In genomic region chr8:122224650-122225022, GRCm38 (mm10) we compare ENCODE assay signal across 8 mouse cellular contexts. TPM values are rescaled to one million over a fixed set of nuclear protein-coding genes. Genes with fewer than 3 reads are reported as not detected.
DNase-seq lines count a peak whose midpoint lies in the region; ATAC-seq lines count a peak whose summit lies in the region.

No protein-coding gene starts in this region.

- peaks cover under 1% of the 10 kb centered on the region for H3K4me1 ChIP-seq in midbrain, embryonic 13.5 days (replicated peaks)
- H3K4me1 ChIP-seq in midbrain, embryonic 11.5 days (ENCODE audit: control insufficient read depth, insufficient read depth, low read length) = no peaks in the 10 kb centered on the region; the same call in 1 of the 2 replicates
- peaks cover 17% of the 10 kb centered on the region for H3K4me1 ChIP-seq in hindbrain, embryonic 15.5 days (replicated peaks)

- H3K9ac ChIP-seq in midbrain, embryonic 13.5 days (replicated peaks) = no peak overlapping the region
- no peak overlapping the region for H3K9ac ChIP-seq in midbrain, embryonic 11.5 days (ENCODE audit: low read length)
- H3K9ac ChIP-seq in hindbrain, embryonic 15.5 days = no peak overlapping the region

- no peaks in the 10 kb centered on the region for H3K9me3 ChIP-seq in midbrain, embryonic 13.5 days
- no peaks in the 10 kb centered on the region for H3K9me3 ChIP-seq in midbrain, embryonic 11.5 days (ENCODE audit: control insufficient read depth, low read length)
- no peaks in the 10 kb centered on the region for H3K9me3 ChIP-seq in hindbrain, embryonic 15.5 days

- H3K4me2 ChIP-seq in midbrain, embryonic 13.5 days (replicated peaks) = no peak overlapping the region
- H3K4me2 ChIP-seq in midbrain, embryonic 11.5 days = no peak overlapping the region
- H3K4me2 ChIP-seq in hindbrain, embryonic 15.5 days = no peak overlapping the region

- peak; percentile 49 for DNase-seq in embryo, embryonic 10 days (ENCODE audit: low spot score)
- no peak for DNase-seq in embryo, embryonic 9.5 days (ENCODE audit: extremely low spot score)
- DNase-seq in midbrain, embryonic 11.5 days (ENCODE audit: low spot score, missing footprints) = no peak
- peak; percentile 20 for DNase-seq in right cerebral cortex, postnatal 25 days
- DNase-seq in kidney, postnatal 14 days = no peak

- 0 out of 2 replicates have a peak, but pooled peaks have one; percentile 34 for ATAC-seq in midbrain, embryonic 13.5 days
- ATAC-seq in midbrain, embryonic 11.5 days (ENCODE audit: low FRiP score) = no peak
- peak; percentile 64; the same call in 1 of the 2 replicates for ATAC-seq in hindbrain, embryonic 15.5 days (ENCODE audit: low FRiP score, low read depth)
- ATAC-seq in granulocyte monocyte progenitor cell, adult 5-6 weeks (replicated peaks; ENCODE audit: poor library complexity, severe bottlenecking) = no peak

- peaks cover 23% of the 10 kb centered on the region for H3K27me3 ChIP-seq in midbrain, embryonic 13.5 days
- H3K27me3 ChIP-seq in midbrain, embryonic 11.5 days (ENCODE audit: control insufficient read depth, insufficient read depth, low read length) = peaks cover 10% of the 10 kb centered on the region
- H3K27me3 ChIP-seq in hindbrain, embryonic 15.5 days = peaks cover 18% of the 10 kb centered on the region

- WGBS in midbrain, embryonic 13.5 days = 60% methylated on average over 6 of the region's 6 CpGs
- 65% methylated on average over 6 of the region's 6 CpGs for WGBS in midbrain, embryonic 11.5 days
- 58% methylated on average over 6 of the region's 6 CpGs for WGBS in hindbrain, embryonic 15.5 days

- no peak overlapping the region for H3K27ac ChIP-seq in midbrain, embryonic 13.5 days
- H3K27ac ChIP-seq in midbrain, embryonic 11.5 days (ENCODE audit: low read depth, low read length) = no peak overlapping the region
- H3K27ac ChIP-seq in hindbrain, embryonic 15.5 days (replicated peaks) = peak overlapping the region; percentile 69

- H3K36me3 ChIP-seq in midbrain, embryonic 13.5 days = no peaks in the 10 kb centered on the region
- H3K36me3 ChIP-seq in midbrain, embryonic 11.5 days (ENCODE audit: control insufficient read depth, insufficient read depth, low read length) = no peaks in the 10 kb centered on the region
- no peaks in the 10 kb centered on the region for H3K36me3 ChIP-seq in hindbrain, embryonic 15.5 days

- H3K4me3 ChIP-seq in midbrain, embryonic 13.5 days (replicated peaks) = no peak overlapping the region
- H3K4me3 ChIP-seq in midbrain, embryonic 11.5 days (ENCODE audit: low read depth, low read length) = no peak overlapping the region
- H3K4me3 ChIP-seq in hindbrain, embryonic 15.5 days = no peak overlapping the region

RNA-seq across cellular contexts. Expression of gene Zfpm1, which starts 57.3 kb away (rescaled TPM):
- polyA plus RNA-seq in midbrain, embryonic 13.5 days (2015; fragmentation: Nextera tagmentation; extraction: Ambion mirVana) = 1.5 and 2.1 TPM in 2 replicates
- polyA plus RNA-seq in midbrain, embryonic 11.5 days (2014; fragmentation: Nextera tagmentation; extraction: Ambion mirVana) = 1.6 and 1.8 TPM in 2 replicates
- 1.4 and 2.3 TPM in 2 replicates for polyA plus RNA-seq in hindbrain, embryonic 15.5 days (2015; fragmentation: Nextera tagmentation; extraction: Ambion mirVana)
- 1.7 and 3.4 TPM in 2 replicates for total RNA-seq in granulocyte monocyte progenitor cell, adult 5-6 weeks (2014; fragmentation: Nextera tagmentation)
- total RNA-seq in granulocyte monocyte progenitor cell, adult 5-6 weeks (2017) = 5.5 and 7.9 TPM in 2 replicates

Comparison
In these comparisons a context has a peak if more than half of its experiments do, and no peak if none do; other contexts are left out.
1. DNase-seq: peak in embryo, embryonic 10 days (single experiment) and right cerebral cortex, postnatal 25 days (single experiment); none in embryo, embryonic 9.5 days (single experiment), midbrain, embryonic 11.5 days (single experiment) and kidney, postnatal 14 days (single experiment).
2. ATAC-seq: peak in midbrain, embryonic 13.5 days (single experiment) and hindbrain, embryonic 15.5 days (single experiment); none in midbrain, embryonic 11.5 days (single experiment) and granulocyte monocyte progenitor cell, adult 5-6 weeks (single experiment).